Mouse (Mus musculus) G1E (cell line): ENCODE measurements around the gene Zbp1. TPM values are rescaled to one million over a fixed set of nuclear protein-coding genes. Genes with fewer than 3 reads are reported as not detected.

Experiments
- ATAC-seq: 2 replicates; pipeline ENCODE4 v1.8.0; 2016; ENCODE audit warnings: mild to moderate bottlenecking; ENCODE audit not compliant: insufficient number of reproducible peaks, poor library complexity, low FRiP score, severe bottlenecking; ENCODE audit errors: extremely low read depth
- DNase-seq: peaks from one replicate; pipeline ENCODE4 v3.0.0; 2012; ENCODE audit warnings: low spot score
- H3K27me3 ChIP-seq: 2 replicates; pipeline ENCODE4 v1.6.1; 2012; ENCODE audit warnings: mild to moderate bottlenecking, low read length, inconsistent platforms; ENCODE audit not compliant: insufficient read depth
- H3K36me3 ChIP-seq: replicated peaks from 2 replicates; pipeline ENCODE3; 2012; ENCODE audit warnings: mild to moderate bottlenecking, inconsistent platforms
- H3K4me1 ChIP-seq: 2 replicates; pipeline ENCODE4 v1.6.1; 2012; ENCODE audit warnings: low read depth, low read length, inconsistent platforms, mixed read lengths; ENCODE audit not compliant: insufficient read depth
- H3K4me3 ChIP-seq: 2 replicates; pipeline ENCODE4 v1.5.1; 2012; ENCODE audit warnings: low read depth, mild to moderate bottlenecking, inconsistent platforms, low read length, moderate library complexity, mixed read lengths
- H3K9me3 ChIP-seq: replicated peaks from 2 replicates; pipeline ENCODE4 v1.6.1; 2012; ENCODE audit warnings: inconsistent platforms
- CTCF ChIP-seq: IDR thresholded peaks from 2 replicates; pipeline ENCODE4 v1.5.1; 2012; ENCODE audit warnings: low read depth, low read length, inconsistent platforms, mixed read lengths
- GATA1 ChIP-seq: IDR thresholded peaks from 2 replicates; pipeline ENCODE4 v1.6.1; 2012; ENCODE audit warnings: borderline replicate concordance, low read length, inconsistent platforms, mixed read lengths
- GATA2 ChIP-seq: IDR thresholded peaks from 2 replicates; pipeline ENCODE4 v1.6.1; 2012; ENCODE audit warnings: low read depth, low read length, inconsistent platforms, borderline replicate concordance
- POLR2AphosphoS5 ChIP-seq: IDR thresholded peaks from 2 replicates; pipeline ENCODE4 v1.6.1; 2012; ENCODE audit warnings: low read depth, low read length, inconsistent platforms; ENCODE audit not compliant: insufficient replicate concordance
- TAL1 ChIP-seq: conservative IDR thresholded peaks from 2 replicates; pipeline ENCODE4 v1.6.1; 2012; ENCODE audit warnings: low read depth, low read length, inconsistent platforms, mixed read lengths
- polyA plus RNA-seq: library from polyadenylated mRNA; stranded (reverse); fragments of >175 nt; gene quantifications from 2 replicates; pipeline ENCODE4 v1.2.3, GENCODE M21; 2012
- total RNA-seq, 2 experiments: library from RNA; stranded (forward) in 1 of 2; stranded (reverse) in 1 of 2; fragments of 200-1000 nt in 1 of 2; fragments of >200 nt in 1 of 2; fragmentation: Nextera tagmentation in 1 of 2; gene quantifications; 2 replicates each; pipeline ENCODE4 v1.2.3; 2014 to 2017

Zbp1 gene
- total RNA-seq (2014; fragmentation: Nextera tagmentation), result not detected in 2 replicates
- total RNA-seq (2017), result 0.11 TPM in 1 of 2 replicates, not detected in the other
- not detected in 2 replicates for polyA plus RNA-seq

DNA sequence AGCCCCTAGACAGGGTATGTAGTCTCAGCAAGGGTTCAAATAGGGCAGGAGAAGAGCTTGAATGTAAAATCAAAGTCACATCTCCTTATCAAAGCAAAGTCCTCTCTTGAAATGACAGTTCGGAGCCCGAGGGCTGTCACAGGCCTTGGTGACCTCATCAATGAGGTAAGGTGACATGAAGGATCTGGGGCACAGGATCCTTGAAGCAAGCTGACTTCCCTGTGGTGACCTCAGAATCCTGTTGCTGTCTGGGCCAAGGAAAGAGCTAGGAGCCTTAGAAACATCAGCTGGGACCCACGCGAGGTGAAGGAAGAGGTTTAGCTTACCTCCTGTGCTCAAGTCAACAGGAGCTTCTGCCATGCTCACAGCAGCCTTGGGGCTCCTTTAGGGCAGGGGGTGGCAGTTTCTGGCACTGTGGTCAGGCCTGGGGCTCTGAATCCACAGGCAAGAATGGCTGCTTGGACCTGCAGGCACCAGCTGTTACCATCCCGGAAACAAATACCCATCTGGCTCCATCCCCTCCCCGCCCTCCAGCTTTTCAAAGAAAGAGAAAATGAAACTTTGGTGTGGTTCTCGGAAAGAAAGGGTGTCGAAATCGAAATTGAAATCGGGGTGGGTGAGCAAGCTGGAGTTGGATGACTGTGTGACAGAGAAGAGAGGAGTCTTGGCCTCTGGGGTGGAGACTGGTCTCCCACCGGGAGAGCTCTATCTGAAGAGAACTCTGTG lies at the start of gene Zbp1:
Gene Zbp1, minus strand, starts transcription at position 508 of the 726 bp plus-strand sequence.
- no peaks in the 10 kb centered on the region for H3K4me1 ChIP-seq
- no peak for TF ChIP-seq GATA2
- no peak for TF ChIP-seq POLR2AphosphoS5
- no peak for TF ChIP-seq GATA1
- TF ChIP-seq CTCF, result no peak
- TF ChIP-seq TAL1, result no peak
- H3K36me3 ChIP-seq, result no peaks in the 10 kb centered on the region
- ATAC-seq, result no peak
- no peaks in the 10 kb centered on the region for H3K27me3 ChIP-seq
- no peak within 1 kb of the TSS for H3K4me3 ChIP-seq
- H3K9me3 ChIP-seq, result peaks cover 82% of the 10 kb centered on the region
- no peak for DNase-seq

DNA sequence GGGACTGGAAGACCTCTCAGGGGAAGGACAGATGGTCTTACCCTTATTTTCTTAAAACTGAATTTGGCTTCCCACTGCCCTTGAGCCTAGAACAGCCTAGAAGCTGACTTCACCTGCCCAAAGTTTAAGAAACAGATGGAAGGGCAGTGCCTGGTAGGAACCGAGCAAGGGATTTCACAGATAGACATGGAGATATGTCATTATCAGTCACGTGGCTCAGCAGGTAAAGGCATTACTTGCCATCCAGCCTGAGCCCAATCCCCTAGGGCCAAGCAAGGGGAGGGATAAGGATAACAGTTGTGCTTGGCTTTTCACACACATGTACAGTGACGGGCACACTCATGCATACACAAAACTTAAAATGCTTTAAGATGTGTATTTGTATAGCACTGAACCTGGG lies 48.8 kb upstream of the Zbp1 start:
- DNase-seq (no peak), ATAC-seq (no peak)
- H3K4me1 ChIP-seq, result no peaks in the 10 kb centered on the region
- H3K27me3 ChIP-seq, result no peaks in the 10 kb centered on the region
- peaks cover 99% of the 10 kb centered on the region for H3K9me3 ChIP-seq
- no peak for TF ChIP-seq CTCF
- no peak for TF ChIP-seq GATA2
- no peak for TF ChIP-seq POLR2AphosphoS5
- no peak for TF ChIP-seq TAL1
- no peak for TF ChIP-seq GATA1
- H3K36me3 ChIP-seq, result no peaks in the 10 kb centered on the region
- no peak overlapping the region for H3K4me3 ChIP-seq

GRCm38 (mm10) chr2:173266349-173267112 lies 47.8 kb upstream of the Zbp1 start:
- TF ChIP-seq TAL1 (no peak), CTCF (no peak), POLR2AphosphoS5 (no peak), GATA2 (no peak), GATA1 (no peak)
- Histone ChIP-seq H3K4me3 (no peak overlapping the region), H3K27me3 (no peaks in the 10 kb centered on the region), H3K9me3 (peaks cover 99% of the 10 kb centered on the region), H3K36me3 (no peaks in the 10 kb centered on the region), H3K4me1 (no peaks in the 10 kb centered on the region)
- ATAC-seq (no peak), DNase-seq (no peak)

DNA sequence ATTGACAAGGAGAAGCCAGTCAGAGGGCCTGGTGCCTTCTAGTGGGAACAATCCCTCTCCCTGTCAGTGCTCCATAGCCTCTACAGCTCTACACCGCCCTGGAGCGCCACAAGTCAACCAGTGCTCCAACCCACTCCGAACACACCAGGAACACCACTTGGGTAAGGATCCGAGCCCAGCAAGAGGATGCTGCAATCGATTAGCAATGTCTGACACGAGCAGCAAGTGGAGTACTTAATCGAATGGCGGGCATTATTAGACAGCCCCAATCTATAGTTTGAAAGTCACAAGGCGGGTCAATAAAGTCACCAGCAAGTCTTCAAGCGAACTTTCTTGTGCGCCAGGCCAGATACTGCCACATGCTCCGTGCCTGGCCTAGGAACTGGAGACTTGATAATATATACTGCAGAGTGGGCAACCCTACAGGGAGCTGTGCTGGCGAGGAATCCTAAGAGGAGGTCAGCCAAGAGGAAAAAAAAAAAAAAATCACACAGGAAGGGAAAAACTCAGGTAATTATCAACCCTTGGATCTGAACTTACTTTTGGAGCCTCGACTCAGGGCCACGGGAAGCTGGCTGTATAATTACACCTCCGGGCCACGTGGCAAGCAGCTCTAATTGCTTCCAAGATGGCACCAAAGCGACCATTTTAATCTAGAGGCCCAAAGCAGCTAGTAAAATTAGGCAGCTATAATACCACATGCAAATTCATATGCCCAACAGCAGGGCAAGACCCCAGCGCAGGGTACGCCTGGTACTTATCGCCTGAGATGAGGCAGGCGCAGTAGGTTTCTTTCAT lies 46.9 kb upstream of the Zbp1 start:
- no peaks in the 10 kb centered on the region for H3K4me1 ChIP-seq
- ATAC-seq (no peak), DNase-seq (no peak)
- peaks cover 99% of the 10 kb centered on the region for H3K9me3 ChIP-seq
- TF ChIP-seq GATA1, result no peak
- no peak for TF ChIP-seq GATA2
- no peak for TF ChIP-seq TAL1
- TF ChIP-seq CTCF, result no peak
- TF ChIP-seq POLR2AphosphoS5, result no peak
- no peaks in the 10 kb centered on the region for H3K27me3 ChIP-seq
- no peaks in the 10 kb centered on the region for H3K36me3 ChIP-seq
- no peak overlapping the region for H3K4me3 ChIP-seq

- ATAC-seq, result no peak
- no peaks in the 10 kb centered on the region for H3K27me3 ChIP-seq
- no peak for DNase-seq
- TF ChIP-seq GATA2 (no peak), CTCF (no peak), GATA1 (no peak), TAL1 (no peak), POLR2AphosphoS5 (no peak)
- H3K4me1 ChIP-seq, result no peaks in the 10 kb centered on the region
- H3K36me3 ChIP-seq, result no peaks in the 10 kb centered on the region
- peaks cover 99% of the 10 kb centered on the region for H3K9me3 ChIP-seq
- H3K4me3 ChIP-seq, result no peak overlapping the region
Observed at GRCm38 (mm10) chr2:173264467-173265128, 45.9 kb upstream of the Zbp1 start.

GRCm38 (mm10) chr2:173263636-173264330 lies 45.1 kb upstream of the Zbp1 start:
- TF ChIP-seq CTCF (no peak), POLR2AphosphoS5 (no peak), GATA2 (no peak), GATA1 (no peak)
- Histone ChIP-seq H3K27me3 (no peaks in the 10 kb centered on the region), H3K36me3 (no peaks in the 10 kb centered on the region), H3K4me3 (peak overlapping the region; percentile 20; the same call in 1 of the 2 replicates), H3K9me3 (peaks cover 99% of the 10 kb centered on the region), H3K4me1 (no peaks in the 10 kb centered on the region)
- DNase-seq (no peak), ATAC-seq (no peak)
